Mouse (Mus musculus) stomach, embryonic 16.5 days (tissue): ENCODE measurements at regions not wholly inside any gene's neighbourhood (a gene's known extent, or its start where the extent isn't known, plus 50 kb on each side); places are given as distances from the start of the nearest gene placed in this dataset.

Source experiments
- ATAC-seq: fragments of 200-750 bp; cut with Nextera tagmentation; 2 replicates; pipeline ENCODE4 v1.8.0; 2017; ENCODE audit warnings: moderate number of reproducible peaks, moderate TSS enrichment; ENCODE audit not compliant: insufficient read depth, low FRiP score
- H3K27ac ChIP-seq: fragments of 300-500 bp; sonication (generic); 2 replicates; pipeline ENCODE4 v1.5.1; 2014; ENCODE audit warnings: low read length
- H3K27me3 ChIP-seq: fragments of 300-500 bp; sonication (generic); 2 replicates; pipeline ENCODE4 v1.6.1; 2014; ENCODE audit warnings: low read length, control low read depth, mixed read lengths; ENCODE audit not compliant: control insufficient read depth, insufficient read depth
- H3K36me3 ChIP-seq: fragments of 300-500 bp; sonication (generic); 2 replicates; pipeline ENCODE4 v1.6.1; 2014; ENCODE audit warnings: low read length; ENCODE audit not compliant: control insufficient read depth, insufficient read depth
- H3K4me1 ChIP-seq: fragments of 300-500 bp; sonication (generic); 2 replicates; pipeline ENCODE4 v1.6.1; 2014; ENCODE audit warnings: low read length, control low read depth, mixed read lengths; ENCODE audit not compliant: control insufficient read depth, insufficient read depth
- H3K4me2 ChIP-seq: fragments of 300-500 bp; sonication (generic); 2 replicates; pipeline ENCODE4 v1.6.1; 2014; ENCODE audit warnings: low read depth, low read length, mixed read lengths
- H3K4me3 ChIP-seq: fragments of 300-500 bp; sonication (generic); replicated peaks from 2 replicates; pipeline ENCODE4 v1.5.1; 2014; ENCODE audit warnings: mild to moderate bottlenecking, low read length
- H3K9ac ChIP-seq: fragments of 300-500 bp; sonication (generic); 2 replicates; pipeline ENCODE4 v1.6.1; 2014; ENCODE audit warnings: low read length
- H3K9me3 ChIP-seq: fragments of 300-500 bp; sonication (generic); replicated peaks from 2 replicates; pipeline ENCODE4 v1.6.1; 2016; ENCODE audit warnings: low read length, control low read depth; ENCODE audit not compliant: control insufficient read depth
- WGBS: fragments of 180-500 bp; shearing (Covaris S2); extraction: QIAGEN DNeasy Blood & Tissue Kit; methylation state at CpG from one replicate; pipeline ENCODE4 v1.1.7; 2014; 5-methylcytosine and 5-hydroxymethylcytosine counted together

- H3K9ac ChIP-seq = no peak overlapping the region
- no peak overlapping the region for H3K27ac ChIP-seq
- no peak for ATAC-seq
- no peaks in the 10 kb centered on the region for H3K36me3 ChIP-seq
- WGBS = 67% methylated on average over 7 of the region's 7 CpGs
- no peak overlapping the region for H3K4me2 ChIP-seq
- H3K4me3 ChIP-seq = no peak overlapping the region
- no peaks in the 10 kb centered on the region for H3K27me3 ChIP-seq
- no peaks in the 10 kb centered on the region for H3K9me3 ChIP-seq
- no peaks in the 10 kb centered on the region for H3K4me1 ChIP-seq
These were observed 372.5 kb upstream of the Mef2c start for GRCm38 (mm10) chr13:83131129-83131981.

- H3K9me3 ChIP-seq = no peaks in the 10 kb centered on the region
- H3K4me2 ChIP-seq = no peak overlapping the region
- H3K9ac ChIP-seq = no peak overlapping the region
- no peak overlapping the region for H3K4me3 ChIP-seq
- H3K36me3 ChIP-seq = no peaks in the 10 kb centered on the region
- no peak for ATAC-seq
- H3K27ac ChIP-seq = no peak overlapping the region
- 83% methylated on average over 1 of the region's 1 CpGs for WGBS
- H3K27me3 ChIP-seq = no peaks in the 10 kb centered on the region
- H3K4me1 ChIP-seq = no peaks in the 10 kb centered on the region
These were observed 371.9 kb upstream of the Mef2c start for GRCm38 (mm10) chr13:83131982-83132354.

- Histone ChIP-seq H3K27me3 (no peaks in the 10 kb centered on the region), H3K4me1 (no peaks in the 10 kb centered on the region), H3K4me2 (no peak overlapping the region), H3K9me3 (no peaks in the 10 kb centered on the region), H3K27ac (no peak overlapping the region), H3K36me3 (no peaks in the 10 kb centered on the region), H3K9ac (no peak overlapping the region), H3K4me3 (no peak overlapping the region)
- ATAC-seq = no peak
- 65% methylated on average over 7 of the region's 7 CpGs for WGBS
These were observed 370.9 kb upstream of the Mef2c start for GRCm38 (mm10) chr13:83132671-83133638.

- no peak overlapping the region for H3K4me3 ChIP-seq
- H3K9me3 ChIP-seq = no peaks in the 10 kb centered on the region
- no peaks in the 10 kb centered on the region for H3K4me1 ChIP-seq
- H3K9ac ChIP-seq = no peak overlapping the region
- 41% methylated on average over 3 of the region's 3 CpGs for WGBS
- no peak for ATAC-seq
- H3K36me3 ChIP-seq = no peaks in the 10 kb centered on the region
- no peak overlapping the region for H3K27ac ChIP-seq
- no peaks in the 10 kb centered on the region for H3K27me3 ChIP-seq
- H3K4me2 ChIP-seq = no peak overlapping the region
These were observed 360.5 kb upstream of the Mef2c start for GRCm38 (mm10) chr13:83143316-83143715.

GRCm38 (mm10) chr13:83154626-83155124, 349.2 kb upstream of the Mef2c start:
- no peak for ATAC-seq
- H3K27ac ChIP-seq = no peak overlapping the region
- no peaks in the 10 kb centered on the region for H3K9me3 ChIP-seq
- no peak overlapping the region for H3K4me2 ChIP-seq
- H3K4me3 ChIP-seq = no peak overlapping the region
- no peaks in the 10 kb centered on the region for H3K36me3 ChIP-seq
- 73% methylated on average over 1 of the region's 1 CpGs for WGBS
- H3K27me3 ChIP-seq = no peaks in the 10 kb centered on the region
- no peak overlapping the region for H3K9ac ChIP-seq
- no peaks in the 10 kb centered on the region for H3K4me1 ChIP-seq

GRCm38 (mm10) chr13:83159969-83160368, 343.9 kb upstream of the Mef2c start:
- H3K36me3 ChIP-seq = no peaks in the 10 kb centered on the region
- no peaks in the 10 kb centered on the region for H3K4me1 ChIP-seq
- 58% methylated on average over 2 of the region's 2 CpGs for WGBS
- no peak overlapping the region for H3K4me3 ChIP-seq
- ATAC-seq = no peak
- H3K9me3 ChIP-seq = no peaks in the 10 kb centered on the region
- H3K4me2 ChIP-seq = no peak overlapping the region
- no peak overlapping the region for H3K27ac ChIP-seq
- H3K27me3 ChIP-seq = no peaks in the 10 kb centered on the region
- no peak overlapping the region for H3K9ac ChIP-seq

- Histone ChIP-seq H3K27ac (no peak overlapping the region), H3K9ac (no peak overlapping the region), H3K27me3 (no peaks in the 10 kb centered on the region), H3K4me1 (no peaks in the 10 kb centered on the region), H3K4me2 (no peak overlapping the region), H3K9me3 (no peaks in the 10 kb centered on the region), H3K4me3 (no peak overlapping the region), H3K36me3 (no peaks in the 10 kb centered on the region)
- ATAC-seq = no peak
- 77% methylated on average over 4 of the region's 4 CpGs for WGBS
These were observed 341.1 kb upstream of the Mef2c start for GRCm38 (mm10) chr13:83162761-83163160.

GRCm38 (mm10) chr13:83175086-83175485, 328.7 kb upstream of the Mef2c start:
- no peak overlapping the region for H3K9ac ChIP-seq
- no peak for ATAC-seq
- no peak overlapping the region for H3K27ac ChIP-seq
- H3K4me1 ChIP-seq = no peaks in the 10 kb centered on the region
- no peaks in the 10 kb centered on the region for H3K36me3 ChIP-seq
- no peaks in the 10 kb centered on the region for H3K9me3 ChIP-seq
- no peak overlapping the region for H3K4me3 ChIP-seq
- H3K4me2 ChIP-seq = no peak overlapping the region
- H3K27me3 ChIP-seq = no peaks in the 10 kb centered on the region
- 63% methylated on average over 2 of the region's 2 CpGs for WGBS
